Mouse (Mus musculus) C2C12 (cell line): ENCODE measurements around the gene Pdcd1lg2.

Experiments
- CTCF ChIP-seq: IDR thresholded peaks from one replicate; pipeline ENCODE4 v1.5.1; 2011; ENCODE audit not compliant: control insufficient read depth, insufficient read depth, insufficient read length
- USF1 ChIP-seq: IDR thresholded peaks from one replicate; pipeline ENCODE4 v1.6.1; 2011; ENCODE audit warnings: low read depth, mild to moderate bottlenecking, control low read depth, moderate library complexity

- no peak for TF ChIP-seq CTCF
- no peak for TF ChIP-seq USF1
Observed at GRCm38 (mm10) chr19:29416393-29416902, 5.7 kb downstream of the Pdcd1lg2 start.
